Mouse (Mus musculus) urinary bladder, adult 2 months (tissue): ENCODE data around the gene Lmntd1. TPM values are rescaled to one million over a fixed set of nuclear protein-coding genes. Genes with fewer than 3 reads are reported as not detected.

Experiments
- DNase-seq: peaks from one replicate; pipeline ENCODE4 v3.0.0; 2022; ENCODE audit warnings: low spot score
- polyA plus RNA-seq: library from polyadenylated mRNA; depleted of rRNA; stranded (reverse); fragments of >200 nt; gene quantifications from 2 replicates; pipeline ENCODE4 v1.2.3, GENCODE M21; 2012

The Lmntd1 gene
- polyA plus RNA-seq, 1 experiment = 0.11 TPM

- no peak for DNase-seq
Observed at GRCm38 (mm10) chr6:145485986-145486605, 128.0 kb downstream of the Lmntd1 start.

- no peak for DNase-seq
Observed at GRCm38 (mm10) chr6:145483318-145483674, 130.8 kb downstream of the Lmntd1 start.

GRCm38 (mm10) chr6:145482656-145483317 lies 131.3 kb downstream of the Lmntd1 start:
- DNase-seq = no peak

GRCm38 (mm10) chr6:145481938-145482337 lies 132.2 kb downstream of the Lmntd1 start:
- no peak for DNase-seq

DNA sequence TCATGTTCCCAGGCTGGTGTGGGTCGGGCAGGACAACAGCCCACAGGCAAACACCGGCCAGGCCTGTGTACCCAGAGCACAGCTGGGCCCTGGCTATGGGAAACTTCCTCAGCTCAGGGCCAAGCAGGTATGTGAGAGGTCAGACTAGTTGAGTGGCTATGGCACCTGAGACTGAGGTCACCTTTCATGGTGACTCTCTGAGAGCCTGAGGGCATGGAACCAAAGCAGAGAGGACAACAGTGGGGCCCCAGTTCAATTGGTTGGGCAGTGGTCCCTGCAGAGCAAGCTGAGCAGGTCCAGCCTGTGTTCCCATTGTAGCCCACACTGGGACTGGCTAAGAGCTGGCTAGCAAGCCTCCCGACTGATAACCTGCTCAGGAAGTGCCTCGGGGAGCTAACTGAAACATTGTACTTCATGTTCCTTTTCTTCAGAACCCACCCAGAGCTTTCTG lies 135.3 kb downstream of the Lmntd1 start:
- DNase-seq = no peak

DNA sequence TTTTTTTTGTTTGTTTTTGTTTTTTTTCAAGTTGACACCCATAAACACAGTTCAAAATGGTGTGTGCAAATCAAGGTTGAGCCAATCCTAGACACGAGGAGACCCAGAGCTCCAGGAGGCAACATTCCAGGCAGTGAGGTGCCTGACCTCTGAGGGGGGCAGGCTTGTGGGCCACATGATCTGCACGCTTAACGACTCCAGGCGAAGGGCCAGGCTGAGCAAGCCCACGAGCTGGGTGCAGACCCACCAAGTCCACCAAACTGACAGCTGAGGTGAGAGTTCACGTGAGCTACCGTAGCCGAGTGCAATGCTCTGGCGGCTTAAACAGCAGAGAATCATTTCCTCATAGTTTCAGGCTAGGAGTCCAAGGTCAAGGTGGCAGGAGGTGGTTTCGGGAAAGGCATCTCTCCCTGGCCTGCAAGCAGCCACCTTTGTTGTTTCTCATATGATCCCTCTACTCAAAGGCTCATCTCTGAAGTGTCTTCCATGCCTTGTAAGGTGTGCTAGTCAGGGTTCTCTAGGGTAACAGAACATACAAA lies 136.7 kb downstream of the Lmntd1 start:
- no peak for DNase-seq

- no peak for DNase-seq
Observed at GRCm38 (mm10) chr6:145471638-145472247, 142.4 kb downstream of the Lmntd1 start.

- no peak for DNase-seq
Observed at GRCm38 (mm10) chr6:145469260-145469943, 144.7 kb downstream of the Lmntd1 start.

- no peak for DNase-seq
Observed at GRCm38 (mm10) chr6:145464027-145464426, 150.1 kb downstream of the Lmntd1 start.

- DNase-seq = no peak
Observed at GRCm38 (mm10) chr6:145462677-145463245, 151.4 kb downstream of the Lmntd1 start.

GRCm38 (mm10) chr6:145457066-145457465 lies 157.1 kb downstream of the Lmntd1 start:
- no peak for DNase-seq

- DNase-seq = no peak
Observed at GRCm38 (mm10) chr6:145450628-145451403, 163.3 kb downstream of the Lmntd1 start.

DNA sequence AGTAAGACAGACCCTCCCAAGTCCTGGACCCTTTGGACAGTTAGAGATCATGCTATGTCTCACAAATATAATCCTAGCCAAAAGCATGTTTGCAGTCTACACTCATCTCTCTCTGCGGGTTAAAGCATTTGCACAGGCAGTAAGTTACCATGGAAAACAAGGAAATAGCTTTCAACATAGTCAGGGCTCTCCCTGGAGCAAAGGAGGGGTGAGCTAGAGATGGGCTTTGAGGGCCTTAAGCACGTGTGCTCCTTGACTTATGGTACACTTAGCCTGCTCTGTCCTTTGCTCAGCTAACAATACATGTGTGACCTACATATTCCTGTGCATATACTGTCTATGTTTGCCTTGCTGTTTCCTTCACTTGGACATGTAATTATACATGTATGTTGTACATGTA lies 165.8 kb downstream of the Lmntd1 start:
- DNase-seq = no peak

GRCm38 (mm10) chr6:145445811-145446500 lies 168.2 kb downstream of the Lmntd1 start:
- no peak for DNase-seq

DNA sequence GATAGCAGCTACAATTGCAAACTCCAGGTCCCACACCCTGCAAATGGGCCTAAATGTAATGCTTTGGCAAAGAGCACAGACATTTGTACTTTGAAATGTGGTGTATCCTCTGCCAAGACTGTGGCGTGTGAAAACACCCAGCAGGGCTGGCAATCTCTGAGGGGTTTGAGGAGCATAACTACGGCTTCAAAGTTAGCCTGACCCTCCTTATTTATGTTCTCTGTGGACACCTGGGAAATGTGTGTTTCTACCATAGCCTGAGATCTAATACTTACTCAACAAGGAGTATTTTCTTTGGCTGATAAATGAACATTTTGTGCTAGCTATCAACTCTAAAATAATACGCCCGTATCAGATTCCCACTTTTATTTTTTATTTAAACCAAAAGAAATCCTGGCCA lies 168.7 kb downstream of the Lmntd1 start:
- DNase-seq = no peak

DNA sequence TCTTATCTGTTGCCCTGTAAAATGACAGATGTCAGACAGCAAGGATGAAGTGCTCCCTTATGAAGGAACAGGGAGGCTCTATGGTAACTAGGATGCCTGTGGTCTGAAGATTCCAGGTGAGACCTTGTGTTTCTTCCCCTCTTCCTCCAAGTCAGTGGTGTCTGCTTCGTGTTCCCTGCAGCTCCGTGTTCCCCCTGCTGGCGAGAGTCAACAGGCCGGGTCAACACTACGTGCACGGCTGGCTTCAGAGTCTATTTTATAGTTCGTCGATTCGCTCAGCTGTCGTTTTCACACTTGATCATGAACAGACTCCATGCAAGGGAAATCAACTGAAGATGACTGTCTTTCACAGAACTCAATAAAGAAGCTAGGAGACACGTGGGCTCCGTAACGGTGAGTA lies 171.3 kb downstream of the Lmntd1 start:
- DNase-seq = no peak

DNA sequence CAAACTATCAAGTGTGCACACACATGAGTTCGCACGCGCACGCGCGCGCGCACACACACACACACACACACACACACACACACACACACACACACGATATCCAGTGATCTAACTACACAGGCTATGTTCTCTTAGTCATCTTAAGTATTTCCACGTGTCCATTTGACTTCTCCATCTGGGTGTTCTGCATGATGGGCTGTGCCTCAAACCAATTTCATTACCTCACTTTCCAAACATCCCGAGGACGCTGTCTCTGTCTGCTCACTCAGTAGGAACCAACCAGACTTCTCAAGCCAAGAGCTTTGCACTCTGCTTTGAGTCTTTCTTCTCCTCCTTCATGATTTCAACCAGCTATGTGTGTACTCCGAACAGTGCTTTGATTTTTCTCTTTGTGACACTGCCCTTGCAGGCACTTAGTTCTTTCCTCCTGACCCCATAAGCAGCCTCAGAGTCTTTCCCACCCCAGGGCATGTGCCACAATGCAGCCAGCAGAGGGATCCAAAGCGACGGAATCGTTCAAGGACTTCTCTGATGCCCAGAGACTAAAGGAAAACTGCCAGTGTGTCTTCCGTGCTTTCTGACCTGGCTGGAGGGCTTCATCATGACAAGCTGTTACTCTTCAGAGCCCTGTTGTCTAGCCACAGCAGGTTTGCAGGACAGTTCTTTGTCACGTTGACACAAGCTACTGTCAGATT lies 172.6 kb downstream of the Lmntd1 start:
- DNase-seq = no peak

DNA sequence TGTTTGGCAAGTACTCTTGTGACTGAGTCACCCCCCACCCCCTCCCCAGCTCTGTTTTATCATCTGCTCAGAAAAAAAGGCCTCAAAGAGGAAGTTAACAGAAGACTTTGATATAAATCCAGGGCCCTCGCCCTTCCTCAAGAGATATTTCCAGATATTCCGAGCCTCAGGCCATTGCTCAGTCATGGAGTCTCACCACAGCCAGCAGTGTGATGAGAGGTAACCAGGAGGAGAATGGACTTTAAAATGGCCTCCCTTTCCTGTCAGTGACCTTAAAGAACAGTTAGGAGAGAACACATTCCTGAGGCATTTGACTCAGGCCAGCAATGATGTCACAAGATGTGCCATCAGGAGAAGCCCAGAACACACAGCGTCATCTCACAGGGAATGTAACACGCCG lies 175.3 kb downstream of the Lmntd1 start:
- DNase-seq = no peak

- no peak for DNase-seq
Observed at GRCm38 (mm10) chr6:145435764-145436163, 178.4 kb downstream of the Lmntd1 start.

DNA sequence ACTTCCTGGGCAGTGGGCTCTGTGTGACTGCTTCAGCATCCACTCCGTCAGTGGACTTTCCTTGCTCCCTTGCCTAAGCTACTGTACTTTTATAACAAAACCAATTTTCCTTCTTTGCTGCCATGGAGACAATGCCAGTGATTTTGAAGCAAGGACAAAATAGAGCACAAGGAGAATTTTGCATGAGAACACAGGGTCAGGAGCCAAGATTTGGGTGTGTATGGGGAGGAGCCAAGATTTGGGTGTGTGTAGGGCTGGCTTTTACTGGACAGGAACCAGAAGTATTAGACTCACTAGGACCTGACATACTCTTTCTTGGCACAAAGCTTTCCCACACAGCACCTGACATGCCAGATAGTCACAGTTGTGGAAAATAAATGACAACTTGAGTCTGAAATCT lies 179.0 kb downstream of the Lmntd1 start:
- DNase-seq = no peak
